In the genomic region with DNA sequence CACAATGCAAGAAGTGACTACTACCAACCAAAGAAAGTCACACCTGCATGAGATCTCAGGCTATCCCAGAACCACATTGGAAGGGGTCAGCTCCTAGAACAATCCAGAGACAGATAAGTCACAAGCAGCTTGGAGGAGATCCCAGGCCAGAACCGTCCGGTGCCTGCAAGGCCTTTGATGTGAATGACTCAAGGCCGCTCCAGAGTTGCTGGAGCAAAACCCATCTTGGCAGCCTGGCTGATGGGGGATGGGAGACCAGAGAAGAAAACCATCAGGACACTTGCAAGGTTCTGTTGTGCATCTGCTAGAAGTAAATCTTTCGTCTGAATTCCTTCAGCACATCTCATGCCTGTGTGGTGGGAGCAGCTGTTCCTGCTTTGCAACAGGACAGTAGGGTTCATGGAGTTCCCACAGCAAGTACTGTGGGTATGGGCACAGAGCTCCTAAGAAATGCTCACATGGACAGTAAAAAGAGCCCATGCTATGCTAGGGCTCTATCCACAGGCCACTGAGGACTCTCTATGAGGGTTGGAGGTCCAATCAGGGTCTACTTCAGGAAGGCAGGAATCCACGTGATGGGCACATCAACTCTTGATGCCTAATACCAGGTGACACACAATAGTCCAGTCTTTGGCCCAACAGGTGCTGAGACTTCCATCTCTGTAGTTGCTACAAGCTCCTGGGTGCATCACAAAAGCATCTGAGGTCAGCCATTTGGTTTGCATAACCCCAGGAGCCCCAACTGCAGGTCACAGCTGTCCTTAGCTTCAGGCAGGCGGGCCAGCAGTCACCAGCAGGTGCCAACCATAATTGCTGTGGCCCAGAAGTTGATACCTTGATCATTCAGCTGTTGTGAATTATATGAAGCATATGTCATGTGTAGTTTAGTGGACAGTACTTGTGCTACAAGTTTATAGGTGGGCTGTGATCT, we compare ENCODE assay signal across 14 mouse cellular contexts. TPM values are rescaled to one million over a fixed set of nuclear protein-coding genes. Genes with fewer than 3 reads are reported as not detected.
DNase-seq lines count a peak whose midpoint lies in the region; ATAC-seq and TF ChIP-seq lines count a peak whose summit lies in the region.
"Had no signal": no experiment of that assay in that cellular context is flagged by ENCODE, and none has a peak within 500 bp of the region (broad histone marks: within the 10 kb centered on the region; RNA-seq: fewer than 3 reads in every experiment).

No protein-coding gene starts in this region.

- H3K27me3 ChIP-seq in lung, embryonic 14.5 days (ENCODE audit: insufficient read depth, low read length), result no peaks in the 10 kb centered on the region
- no peaks in the 10 kb centered on the region for H3K27me3 ChIP-seq in lung, embryonic 16.5 days (ENCODE audit: control insufficient read depth, insufficient read depth, low read depth, low read length)
- no peaks in the 10 kb centered on the region for H3K27me3 ChIP-seq in liver, postnatal 0 days (ENCODE audit: insufficient read depth, low read length)
- no peaks in the 10 kb centered on the region for H3K27me3 ChIP-seq in liver, embryonic 11.5 days (replicated peaks; ENCODE audit: control insufficient read depth, insufficient read depth, low read length)
- H3K27me3 ChIP-seq: limb, embryonic 12.5 days had no signal

- no peak for TF ChIP-seq CTCF in lung, embryonic 14.5 days (IDR thresholded peaks at IDR 0.05; ENCODE audit: low read depth)
- no peak for TF ChIP-seq CTCF in lung, adult 2 months (IDR thresholded peaks at IDR 0.05; ENCODE audit: insufficient read depth, low read length)
- no peak for TF ChIP-seq CTCF in liver, postnatal 0 days (IDR thresholded peaks at IDR 0.05; ENCODE audit: low read depth)

- H3K4me3 ChIP-seq in lung, embryonic 14.5 days (ENCODE audit: low read depth, low read length), result no peak overlapping the region
- H3K4me3 ChIP-seq in lung, adult 2 months (replicated peaks; ENCODE audit: extremely low read depth, low read depth, low read length), result no peak overlapping the region
- H3K4me3 ChIP-seq in lung, embryonic 16.5 days (ENCODE audit: low read length), result no peak overlapping the region
- no peak overlapping the region for H3K4me3 ChIP-seq in liver, postnatal 0 days (ENCODE audit: low read depth, low read length)
- no peak overlapping the region for H3K4me3 ChIP-seq in liver, embryonic 11.5 days (ENCODE audit: low read depth, low read length)
- H3K4me3 ChIP-seq: erythroblast, embryonic 14.5 days; hindbrain, embryonic 10.5 days; limb, embryonic 12.5 days had no signal

- no peak overlapping the region for H3K4me2 ChIP-seq in lung, embryonic 14.5 days
- H3K4me2 ChIP-seq in lung, embryonic 16.5 days (ENCODE audit: low read depth, low read length), result no peak overlapping the region
- H3K4me2 ChIP-seq in liver, postnatal 0 days (ENCODE audit: low read depth, low read length), result no peak overlapping the region
- H3K4me2 ChIP-seq in liver, embryonic 11.5 days, result no peak overlapping the region
- H3K4me2 ChIP-seq: limb, embryonic 12.5 days had no signal

- H3K4me1 ChIP-seq in lung, embryonic 14.5 days (ENCODE audit: insufficient read depth), result peaks cover 3% of the 10 kb centered on the region; the same call in 1 of the 2 replicates
- no peaks in the 10 kb centered on the region for H3K4me1 ChIP-seq in lung, adult 2 months (ENCODE audit: control insufficient read depth, insufficient read depth, low read length)
- no peaks in the 10 kb centered on the region; the same call in 1 of the 2 replicates for H3K4me1 ChIP-seq in lung, embryonic 16.5 days (replicated peaks; ENCODE audit: control insufficient read depth, insufficient read depth, low read length)
- 0 out of 2 replicates have a peak, but pooled peaks cover 2% of the 10 kb centered on the region for H3K4me1 ChIP-seq in liver, postnatal 0 days (ENCODE audit: insufficient read depth)
- H3K4me1 ChIP-seq in liver, embryonic 11.5 days (replicated peaks; ENCODE audit: control insufficient read depth, insufficient read depth, low read length), result no peaks in the 10 kb centered on the region
- H3K4me1 ChIP-seq: hindbrain, embryonic 10.5 days; limb, embryonic 12.5 days had no signal

- no peak overlapping the region for H3K9ac ChIP-seq in lung, embryonic 14.5 days
- H3K9ac ChIP-seq in lung, embryonic 16.5 days (ENCODE audit: low read length), result no peak overlapping the region
- H3K9ac ChIP-seq in liver, postnatal 0 days (replicated peaks), result no peak overlapping the region
- H3K9ac ChIP-seq in liver, embryonic 11.5 days (ENCODE audit: low read depth, low read length), result no peak overlapping the region
- H3K9ac ChIP-seq: limb, embryonic 12.5 days had no signal

- 69% methylated on average over 6 of the region's 6 CpGs for WGBS in lung, embryonic 14.5 days
- WGBS in lung, adult 2 months, result 79% methylated on average over 6 of the region's 6 CpGs
- 59% methylated on average over 6 of the region's 6 CpGs for WGBS in lung, embryonic 16.5 days
- 70% methylated on average over 6 of the region's 6 CpGs for WGBS in liver, postnatal 0 days (ENCODE audit: insufficient replicate concordance)
- WGBS in liver, embryonic 11.5 days, result 82% methylated on average over 6 of the region's 6 CpGs

- peak; percentile 42 for DNase-seq in lung, embryonic 14.5 days
- DNase-seq in lung, adult 2 months, result no peak
- peak; percentile 33 to 52 for DNase-seq in adrenal gland, adult 18-20 months (ENCODE audit: low spot score in 2 of 2)
- peak; percentile 67 for DNase-seq in testis, postnatal 10 days (ENCODE audit: low spot score)
- no peak for DNase-seq in liver, postnatal 0 days
- no peak for DNase-seq in liver, embryonic 11.5 days (ENCODE audit: low spot score)
- DNase-seq: layer of hippocampus, adult 9-11 months; right cerebral cortex, adult 18-20 months had no signal

- no peak for TF ChIP-seq POLR2A in lung, adult 2 months (IDR thresholded peaks at IDR 0.05; ENCODE audit: borderline replicate concordance, extremely low read depth, low read depth, low read length)

- ATAC-seq in lung, embryonic 14.5 days (ENCODE audit: insufficient read depth), result no peak; the same call in 1 of the 2 replicates
- 0 out of 2 replicates have a peak, but pooled peaks have one; percentile 41 for ATAC-seq in lung, embryonic 16.5 days (ENCODE audit: low read depth)
- no peak for ATAC-seq in liver, postnatal 0 days
- no peak for ATAC-seq in erythroid progenitor cell, adult 5-6 weeks (replicated peaks; ENCODE audit: low FRiP score, poor library complexity, severe bottlenecking)
- no peak for ATAC-seq in liver, embryonic 11.5 days (replicated peaks; ENCODE audit: low FRiP score)
- ATAC-seq: intestine, postnatal 0 days had no signal

- H3K27ac ChIP-seq in lung, embryonic 14.5 days (ENCODE audit: low read depth), result no peak overlapping the region
- H3K27ac ChIP-seq in lung, embryonic 16.5 days (ENCODE audit: low read length), result no peak overlapping the region
- no peak overlapping the region for H3K27ac ChIP-seq in liver, postnatal 0 days (ENCODE audit: low read depth)
- no peak overlapping the region for H3K27ac ChIP-seq in liver, embryonic 11.5 days (ENCODE audit: low read depth, low read length)
- H3K27ac ChIP-seq: hindbrain, embryonic 10.5 days; limb, embryonic 12.5 days had no signal

- H3K9me3 ChIP-seq in lung, embryonic 14.5 days (ENCODE audit: low read depth, low read length), result no peaks in the 10 kb centered on the region
- H3K9me3 ChIP-seq in lung, embryonic 16.5 days (ENCODE audit: control insufficient read depth, low read length), result no peaks in the 10 kb centered on the region
- no peaks in the 10 kb centered on the region for H3K9me3 ChIP-seq in liver, postnatal 0 days (ENCODE audit: low read length)
- no peaks in the 10 kb centered on the region for H3K9me3 ChIP-seq in liver, embryonic 11.5 days (ENCODE audit: control insufficient read depth, low read length)
- H3K9me3 ChIP-seq: hindbrain, embryonic 10.5 days; limb, embryonic 12.5 days had no signal

- no peaks in the 10 kb centered on the region for H3K36me3 ChIP-seq in lung, embryonic 14.5 days (ENCODE audit: insufficient read depth)
- no peaks in the 10 kb centered on the region for H3K36me3 ChIP-seq in lung, embryonic 16.5 days (ENCODE audit: control insufficient read depth, insufficient read depth, low read length)
- H3K36me3 ChIP-seq in liver, postnatal 0 days (replicated peaks; ENCODE audit: insufficient read depth, low read length), result no peaks in the 10 kb centered on the region
- H3K36me3 ChIP-seq in liver, embryonic 11.5 days (ENCODE audit: control insufficient read depth, insufficient read depth, low read length), result no peaks in the 10 kb centered on the region
- H3K36me3 ChIP-seq: hindbrain, embryonic 10.5 days; limb, embryonic 12.5 days had no signal

- no peak for TF ChIP-seq EP300 in liver, postnatal 0 days (IDR thresholded peaks at IDR 0.05; ENCODE audit: low read depth)

RNA-seq across cellular contexts. Expression of gene Mef2a, which starts 12.5 kb away (rescaled TPM):
- 51.6 and 55.5 TPM in 2 replicates for polyA plus RNA-seq in lung, embryonic 14.5 days (2014; fragmentation: Nextera tagmentation; extraction: Ambion mirVana)
- 52.6 and 52.8 TPM in 2 replicates for polyA plus RNA-seq in lung, adult 2 months (2012; rRNA removed)
- total RNA-seq in adrenal gland, adult 18-20 months (2021), result 10 to 100 TPM; 45.7 to 57.1 TPM
- 61.6 and 65.2 TPM in 2 replicates for polyA plus RNA-seq in lung, embryonic 16.5 days (2015; fragmentation: Nextera tagmentation; extraction: Ambion mirVana)
- 10.3 and 10.7 TPM in 2 replicates for polyA plus RNA-seq in liver, postnatal 0 days (2015; fragmentation: Nextera tagmentation; extraction: Ambion mirVana)
- 23.5 and 39.6 TPM in 2 replicates for total RNA-seq in erythroid progenitor cell, adult 5-6 weeks (2015; ENCODE audit: low replicate concordance)
- total RNA-seq in erythroid progenitor cell, adult 5-6 weeks (2017; ENCODE audit: low replicate concordance), result 9.9 and 12.5 TPM in 2 replicates
- 23.2 and 23.6 TPM in 2 replicates for polyA plus RNA-seq in liver, embryonic 11.5 days (2014; fragmentation: Nextera tagmentation; extraction: Ambion mirVana)

Comparison
In these comparisons a context has a peak if more than half of its experiments do, and no peak if none do; other contexts are left out.
1. DNase-seq: peak in lung, embryonic 14.5 days (single experiment), adrenal gland, adult 18-20 months (2 of 2) and testis, postnatal 10 days (single experiment); none in lung, adult 2 months (single experiment), liver, postnatal 0 days (single experiment) and liver, embryonic 11.5 days (single experiment).